Mouse (Mus musculus) testis, adult 2 months (tissue): ENCODE results near the gene Zfp64. TPM values are rescaled to one million over a fixed set of nuclear protein-coding genes. Genes with fewer than 3 reads are reported as not detected.

Experiments used
- H3K27ac ChIP-seq: fragments of 200-500 bp; 2 replicates; pipeline ENCODE4 v1.5.1; 2012; ENCODE audit warnings: low read depth, low read length; ENCODE audit not compliant: control insufficient read depth, insufficient read depth
- H3K27me3 ChIP-seq: fragments of 200-500 bp; 2 replicates; pipeline ENCODE4 v1.6.1; 2012; ENCODE audit warnings: mild to moderate bottlenecking, low read length, moderate library complexity; ENCODE audit not compliant: control insufficient read depth, insufficient read depth
- H3K36me3 ChIP-seq: fragments of 200-500 bp; 2 replicates; pipeline ENCODE4 v1.6.1; 2012; ENCODE audit warnings: mild to moderate bottlenecking, low read length; ENCODE audit not compliant: control insufficient read depth, insufficient read depth
- H3K4me1 ChIP-seq: fragments of 200-500 bp; 2 replicates; pipeline ENCODE4 v1.6.1; 2012; ENCODE audit warnings: low read length; ENCODE audit not compliant: control insufficient read depth, insufficient read depth
- H3K4me3 ChIP-seq: fragments of 200-500 bp; 2 replicates; pipeline ENCODE4 v1.5.1; 2012; ENCODE audit warnings: low read depth, mild to moderate bottlenecking, low read length, moderate library complexity, mixed read lengths; ENCODE audit not compliant: control insufficient read depth
- CTCF ChIP-seq: fragments of 200-500 bp; IDR thresholded peaks from 2 replicates; pipeline ENCODE4 v1.5.1; 2012; ENCODE audit warnings: low read depth, mild to moderate bottlenecking, inconsistent platforms, low read length, moderate library complexity; ENCODE audit not compliant: control insufficient read depth, insufficient read depth, insufficient replicate concordance
- POLR2A ChIP-seq: fragments of 200-500 bp; IDR thresholded peaks from 2 replicates; pipeline ENCODE4 v1.6.1; 2012; ENCODE audit warnings: low read depth, mild to moderate bottlenecking, inconsistent platforms, low read length, moderate library complexity; ENCODE audit not compliant: control insufficient read depth
- polyA plus RNA-seq: library from polyadenylated mRNA; depleted of rRNA; stranded (reverse); fragments of >200 nt; gene quantifications from 2 replicates; pipeline ENCODE4 v1.2.3, GENCODE M21; 2012

Gene Zfp64
- polyA plus RNA-seq, 1 experiment: 3.4 TPM

- no peak overlapping the region for H3K27ac ChIP-seq
- no peaks in the 10 kb centered on the region for H3K27me3 ChIP-seq
- no peak overlapping the region for H3K4me3 ChIP-seq
Measured at GRCm38 (mm10) chr2:168961729-168962666, 6.6 kb upstream of the Zfp64 start.

GRCm38 (mm10) chr2:168960814-168961213, 5.4 kb upstream of the Zfp64 start:
- TF ChIP-seq POLR2A (no peak), CTCF (no peak)
- Histone ChIP-seq H3K4me3 (no peak overlapping the region), H3K4me1 (peaks cover 6% of the 10 kb centered on the region), H3K36me3 (no peaks in the 10 kb centered on the region), H3K27ac (no peak overlapping the region), H3K27me3 (no peaks in the 10 kb centered on the region)

More at GRCm38 (mm10) chr2:168961729-168962666, 6.6 kb upstream of the Zfp64 start:
- TF ChIP-seq CTCF (no peak), POLR2A (no peak)
- peaks cover 6% of the 10 kb centered on the region for H3K4me1 ChIP-seq
- no peaks in the 10 kb centered on the region for H3K36me3 ChIP-seq

GRCm38 (mm10) chr2:168959339-168959885, 4.0 kb upstream of the Zfp64 start:
- no peaks in the 10 kb centered on the region for H3K27me3 ChIP-seq
- H3K36me3 ChIP-seq: no peaks in the 10 kb centered on the region
- TF ChIP-seq CTCF (no peak), POLR2A (no peak)
- 0 out of 2 replicates have a peak overlapping the region, but pooled peaks have one; percentile 21 for H3K27ac ChIP-seq
- peak overlapping the region; percentile 77 for H3K4me3 ChIP-seq
- H3K4me1 ChIP-seq: peaks cover 8% of the 10 kb centered on the region

- Histone ChIP-seq H3K4me3 (peak overlapping the region; percentile 75), H3K27me3 (no peaks in the 10 kb centered on the region), H3K36me3 (no peaks in the 10 kb centered on the region), H3K4me1 (peaks cover 8% of the 10 kb centered on the region), H3K27ac (0 out of 2 replicates have a peak overlapping the region, but pooled peaks have one; percentile 31)
- TF ChIP-seq POLR2A (no peak), CTCF (no peak)
Measured at GRCm38 (mm10) chr2:168955850-168956346, 511 bp upstream of the Zfp64 start.

GRCm38 (mm10) chr2:168954376-168954775, 1.0 kb downstream of the Zfp64 start:
- H3K4me3 ChIP-seq: peak overlapping the region; percentile 78
- TF ChIP-seq CTCF: no peak
- TF ChIP-seq POLR2A: no peak
- no peak overlapping the region for H3K27ac ChIP-seq
- H3K36me3 ChIP-seq: no peaks in the 10 kb centered on the region
- peaks cover 5% of the 10 kb centered on the region for H3K4me1 ChIP-seq
- no peaks in the 10 kb centered on the region for H3K27me3 ChIP-seq

GRCm38 (mm10) chr2:168948506-168948905, 6.9 kb downstream of the Zfp64 start:
- H3K36me3 ChIP-seq: no peaks in the 10 kb centered on the region
- no peak overlapping the region for H3K27ac ChIP-seq
- H3K27me3 ChIP-seq: no peaks in the 10 kb centered on the region
- no peak overlapping the region for H3K4me3 ChIP-seq
- no peak for TF ChIP-seq CTCF
- no peak for TF ChIP-seq POLR2A
- no peaks in the 10 kb centered on the region for H3K4me1 ChIP-seq

- H3K27me3 ChIP-seq: no peaks in the 10 kb centered on the region
- no peak overlapping the region for H3K4me3 ChIP-seq
- TF ChIP-seq POLR2A: no peak
- TF ChIP-seq CTCF: no peak
- H3K36me3 ChIP-seq: no peaks in the 10 kb centered on the region
- H3K4me1 ChIP-seq: no peaks in the 10 kb centered on the region
- H3K27ac ChIP-seq: no peak overlapping the region
Measured at GRCm38 (mm10) chr2:168947663-168948062, 7.7 kb downstream of the Zfp64 start.
